Mouse (Mus musculus) heart, adult 2 months (tissue): ENCODE results near the gene Spock2.

Experiments
- CTCF ChIP-seq: fragments of 200-600 bp; IDR thresholded peaks from 2 replicates; pipeline ENCODE4 v1.8.1; 2022; ENCODE audit warnings: antibody characterized with exemption, mild to moderate bottlenecking, moderate library complexity
- POLR2A ChIP-seq: fragments of 200-500 bp; IDR thresholded peaks from 2 replicates; pipeline ENCODE4 v1.6.1; 2011; ENCODE audit warnings: mild to moderate bottlenecking, low read depth, low read length, control low read depth; ENCODE audit not compliant: insufficient read depth

DNA sequence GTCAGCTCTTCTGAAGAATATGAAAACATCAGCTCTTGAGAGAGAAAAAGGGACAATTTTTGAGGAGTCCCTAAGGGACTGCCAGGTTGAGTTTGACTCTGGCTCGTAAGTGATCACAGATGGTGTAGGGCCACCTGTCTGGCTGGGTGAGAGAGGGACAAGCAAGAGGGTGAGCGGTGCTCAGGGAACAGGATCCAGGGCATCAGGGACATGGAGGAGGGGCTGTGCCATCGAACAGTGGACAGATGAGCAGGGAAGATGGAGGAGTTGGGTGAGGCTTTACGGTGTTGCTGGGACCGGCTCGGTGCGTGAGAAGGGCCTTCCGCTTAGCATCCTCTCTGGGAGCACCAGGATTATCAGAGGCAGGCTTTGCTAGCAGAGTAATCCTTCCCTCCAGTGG is 3.3 kb downstream of the Spock2 start:
- TF ChIP-seq POLR2A = no peak
- no peak for TF ChIP-seq CTCF
